Mouse (Mus musculus) bone marrow macrophage, adult 2 months (primary cell): ENCODE data around the gene Cdh4.

Experiments
- CTCF ChIP-seq: IDR thresholded peaks from 2 replicates; pipeline ENCODE4 v1.5.1; 2012; ENCODE audit warnings: low read depth, mild to moderate bottlenecking, low read length, moderate library complexity
- POLR2A ChIP-seq: IDR thresholded peaks from 2 replicates; pipeline ENCODE4 v1.6.1; 2012; ENCODE audit warnings: mild to moderate bottlenecking, low read depth, low read length, borderline replicate concordance

- TF ChIP-seq CTCF: no peak
- no peak for TF ChIP-seq POLR2A
Measured at GRCm38 (mm10) chr2:179598886-179599285, 156.7 kb downstream of the Cdh4 start.
